ENCODE assay signal across 20 mouse cellular contexts in genomic region chr6:50490519-50490918, GRCm38 (mm10). TPM values are rescaled to one million over a fixed set of nuclear protein-coding genes. Genes with fewer than 3 reads are reported as not detected.
A peak's percentile ranks its signal among the peaks of the same experiment; 100 is the strongest.
DNase-seq lines count a peak whose midpoint lies in the region; ATAC-seq lines count a peak whose summit lies in the region.
"Had no signal": no experiment of that assay in that cellular context is flagged by ENCODE, and none has a peak within 500 bp of the region (broad histone marks: within the 10 kb centered on the region; RNA-seq: fewer than 3 reads in every experiment).

No protein-coding gene starts in this region.

- DNase-seq in frontal cortex, postnatal 10 days (ENCODE audit: low spot score in 2 of 2) = no peak
- DNase-seq in left cerebral cortex, postnatal 25 days (ENCODE audit: low spot score in 2 of 2) = peak; percentile 20 to 69
- DNase-seq in left cerebral cortex, postnatal 4 days = no peak
- peak; percentile 83 for DNase-seq in brain, adult 2 months (ENCODE audit: low read depth, low spot score)
- DNase-seq in telencephalon, adult 2 months (ENCODE audit: low read depth, low spot score) = peak; percentile 55
- DNase-seq in layer of hippocampus, postnatal 36 days = no peak
- DNase-seq: adrenal gland, adult 8-10 months; adrenal gland, postnatal 25 days; cerebellum, adult 2 months; cerebellum, adult 9-11 months; cerebellum, postnatal 25 days; gastrocnemius, postnatal 10 days; gastrocnemius, postnatal 36 days; heart, adult 2 months; heart, postnatal 14 days; heart, postnatal 4 days had no signal

- intact Hi-C loops in left cerebral cortex, postnatal 25 days (cut with DNase I) = no loop called here
- intact Hi-C loops in left cerebral cortex, postnatal 4 days (cut with DNase I) = no loop called here

- peak; percentile 95 for ATAC-seq in frontal cortex, adult (ENCODE audit: low TSS enrichment)
- ATAC-seq: activated CD4-positive, CD25-positive, alpha-beta regulatory T cell, adult 4 months; forebrain, embryonic 14.5 days; hindbrain, postnatal 0 days had no signal

RNA-seq across cellular contexts. Expression of gene Osbpl3, which starts 34.5 kb away (rescaled TPM):
- total RNA-seq in left cerebral cortex, postnatal 25 days (2021) = 10 to 100 TPM; 35.0 to 40.1 TPM
- total RNA-seq in left cerebral cortex, postnatal 4 days (2021) = 10 to 100 TPM; 22.4 to 25.3 TPM
- total RNA-seq in layer of hippocampus, postnatal 36 days (2021) = 10 to 100 TPM; 18.2 to 22.5 TPM

Comparison
In these comparisons a context has a peak if more than half of its experiments do, and no peak if none do; other contexts are left out.
1. DNase-seq: peak in left cerebral cortex, postnatal 25 days (2 of 2), brain, adult 2 months (single experiment) and telencephalon, adult 2 months (single experiment); none in frontal cortex, postnatal 10 days (0 of 2), left cerebral cortex, postnatal 4 days (single experiment) and layer of hippocampus, postnatal 36 days (0 of 2).